Mouse (Mus musculus) left cerebral cortex, postnatal 4 days (tissue): Measurements from ENCODE around the gene Olfr205. TPM values are rescaled to one million over a fixed set of nuclear protein-coding genes. Genes with fewer than 3 reads are reported as not detected.
"Not testable (repeated sequence)": the region's sequence is repeated elsewhere in the genome, so short reads cannot be mapped to it uniquely, and the experiment has no call there.

Experiments
- DNase-seq: peaks from one replicate; pipeline ENCODE4 v3.0.0-alpha.2; 2022
- intact Hi-C: fragments of 180-260 bp; cut with DNase I; formaldehyde crosslinking; loops from one replicate; pipeline ENCODE4 v1.15.1; 2025
- total RNA-seq, 2 experiments: library from RNA; stranded (reverse); gene quantifications; 2 replicates each; pipeline ENCODE4 v1.2.3; 2021

The Olfr205 gene
- total RNA-seq, result not detected

- intact Hi-C loops, result no loop called here
- no peak for DNase-seq
Measured at GRCm38 (mm10) chr16:59331038-59331437, at the start of gene Olfr205. Gene Olfr205, minus strand, starts transcription at chr16:59331138.

GRCm38 (mm10) chr16:59363893-59364292 is 33.0 kb upstream of the Olfr205 start, which contains the start of gene Olfr209:
Gene Olfr209, minus strand, starts transcription at chr16:59363993.
- intact Hi-C loops, result no loop called here
- no peak for DNase-seq

GRCm38 (mm10) chr16:59349146-59349545 is 18.2 kb upstream of the Olfr205 start, which contains the start of gene Olfr206:
Gene Olfr206, minus strand, starts transcription at chr16:59349246.
- no peak for DNase-seq
- intact Hi-C loops, result no loop called here

GRCm38 (mm10) chr16:59323262-59323661 is 7.7 kb downstream of the Olfr205 start:
- DNase-seq, intact Hi-C loops: not testable (repeated sequence)

GRCm38 (mm10) chr16:59318148-59318547 is 12.8 kb downstream of the Olfr205 start, which contains the start of gene Olfr204:
Gene Olfr204, minus strand, starts transcription at chr16:59318248.
- intact Hi-C loops, result no loop called here
- DNase-seq, result no peak

- no peak for DNase-seq
- intact Hi-C loops, result no loop called here
Measured at GRCm38 (mm10) chr16:59298581-59298980, 32.4 kb downstream of the Olfr205 start, which contains the start of gene Olfr203. Gene Olfr203, plus strand, starts transcription at chr16:59298881.

GRCm38 (mm10) chr16:59287576-59287975 is 43.4 kb downstream of the Olfr205 start:
- DNase-seq, intact Hi-C loops: not testable (repeated sequence)

- intact Hi-C loops, result no loop called here
- no peak for DNase-seq
Measured at GRCm38 (mm10) chr16:59286693-59287092, 44.2 kb downstream of the Olfr205 start, which contains the start of gene Olfr202. Gene Olfr202, minus strand, starts transcription at chr16:59286793.

- intact Hi-C loops, result no loop called here
- DNase-seq, result no peak
Measured at GRCm38 (mm10) chr16:59283476-59283875, 47.5 kb downstream of the Olfr205 start.

- no peak for DNase-seq
- intact Hi-C loops, result no loop called here
Measured at GRCm38 (mm10) chr16:59280542-59280941, 50.4 kb downstream of the Olfr205 start.

Other genes starting within 250 kb of the Olfr205 start
- gene Olfr191, start 241.3 kb downstream of the Olfr205 start, total RNA-seq, result not detected
- gene Olfr193, start 219.3 kb downstream of the Olfr205 start, total RNA-seq, result not detected
- not detected for gene Olfr194, start 210.1 kb downstream of the Olfr205 start, total RNA-seq
- not detected for gene Olfr195, start 184.1 kb downstream of the Olfr205 start, total RNA-seq
- gene Olfr196, start 160.7 kb downstream of the Olfr205 start, total RNA-seq, result not detected
- gene Olfr198, start 127.6 kb downstream of the Olfr205 start, total RNA-seq, result not detected
- gene Olfr199, start 111.4 kb downstream of the Olfr205 start, total RNA-seq, result not detected
- not detected for gene Olfr201, start 58.5 kb downstream of the Olfr205 start, total RNA-seq
- not detected for gene Olfr202, start 44.3 kb downstream of the Olfr205 start, total RNA-seq
- not detected for gene Olfr203, start 32.3 kb downstream of the Olfr205 start, total RNA-seq
- under 1 TPM; 0.06 to 0.12 TPM for gene Olfr204, start 12.9 kb downstream of the Olfr205 start, total RNA-seq
- gene Olfr206, start 18.1 kb upstream of the Olfr205 start, total RNA-seq, result not detected
- not detected for gene Olfr209, start 32.9 kb upstream of the Olfr205 start, total RNA-seq
- not detected for gene Gabrr3, start 76.2 kb upstream of the Olfr205 start, total RNA-seq
- gene Riox2, start 140.6 kb upstream of the Olfr205 start, total RNA-seq, result 10 to 100 TPM; 15.9 to 16.0 TPM